Mouse (Mus musculus) intestine, embryonic 14.5 days (tissue): Measurements from ENCODE around the gene Map1b. TPM values are rescaled to one million over a fixed set of nuclear protein-coding genes. Genes with fewer than 3 reads are reported as not detected.
A peak's percentile ranks its signal among the peaks of the same experiment; 100 is the strongest.

Source experiments
- ATAC-seq: fragments of 200-750 bp; cut with Nextera tagmentation; replicated peaks from 2 replicates; pipeline ENCODE4 v1.8.0; 2017; ENCODE audit warnings: low read depth, moderate number of reproducible peaks, moderate TSS enrichment, moderate library complexity; ENCODE audit not compliant: low FRiP score, low TSS enrichment
- DNase-seq: peaks from one replicate; pipeline ENCODE4 v3.0.0-alpha.2; 2018; ENCODE audit warnings: low spot score
- H3K27ac ChIP-seq: fragments of 300-500 bp; sonication (generic); 2 replicates; pipeline ENCODE4 v1.5.1; 2014; ENCODE audit warnings: low read depth, mild to moderate bottlenecking, control low read depth
- H3K27me3 ChIP-seq: fragments of 300-500 bp; sonication (generic); replicated peaks from 2 replicates; pipeline ENCODE4 v1.6.1; 2014; ENCODE audit warnings: low read length, control low read depth; ENCODE audit not compliant: control insufficient read depth, insufficient read depth
- H3K36me3 ChIP-seq: fragments of 300-500 bp; sonication (generic); 2 replicates; pipeline ENCODE4 v1.6.1; 2014; ENCODE audit warnings: low read length, control low read depth; ENCODE audit not compliant: control insufficient read depth, insufficient read depth
- H3K4me1 ChIP-seq: fragments of 300-500 bp; sonication (generic); replicated peaks from 2 replicates; pipeline ENCODE4 v1.6.1; 2014; ENCODE audit warnings: low read length, control low read depth, mixed read lengths; ENCODE audit not compliant: control insufficient read depth, insufficient read depth
- H3K4me2 ChIP-seq: fragments of 300-500 bp; sonication (generic); 2 replicates; pipeline ENCODE4 v1.6.1; 2014; ENCODE audit warnings: low read length
- H3K4me3 ChIP-seq: fragments of 300-500 bp; sonication (generic); 2 replicates; pipeline ENCODE4 v1.5.1; 2014; ENCODE audit warnings: low read depth, low read length, control low read depth, mixed read lengths
- H3K9ac ChIP-seq: fragments of 300-500 bp; sonication (generic); 2 replicates; pipeline ENCODE4 v1.6.1; 2014; ENCODE audit warnings: mild to moderate bottlenecking, low read length
- H3K9me3 ChIP-seq: fragments of 300-500 bp; sonication (generic); 2 replicates; pipeline ENCODE4 v1.6.1; 2016; ENCODE audit warnings: low read length, control low read depth; ENCODE audit not compliant: control insufficient read depth
- WGBS: fragments of 180-500 bp; shearing (Covaris S2); extraction: QIAGEN DNeasy Blood & Tissue Kit; methylation state at CpG from one replicate; pipeline ENCODE4 v1.1.7; 2014; 5-methylcytosine and 5-hydroxymethylcytosine counted together
- polyA plus RNA-seq: library from polyadenylated mRNA; unstranded; fragments of >200 nt; fragmentation: Nextera tagmentation; extraction: Ambion mirVana; gene quantifications from 2 replicates; pipeline ENCODE4 v1.2.1, GENCODE M21; 2014

Map1b gene
- polyA plus RNA-seq, 1 experiment from 2014 or later: 167 TPM

DNA sequence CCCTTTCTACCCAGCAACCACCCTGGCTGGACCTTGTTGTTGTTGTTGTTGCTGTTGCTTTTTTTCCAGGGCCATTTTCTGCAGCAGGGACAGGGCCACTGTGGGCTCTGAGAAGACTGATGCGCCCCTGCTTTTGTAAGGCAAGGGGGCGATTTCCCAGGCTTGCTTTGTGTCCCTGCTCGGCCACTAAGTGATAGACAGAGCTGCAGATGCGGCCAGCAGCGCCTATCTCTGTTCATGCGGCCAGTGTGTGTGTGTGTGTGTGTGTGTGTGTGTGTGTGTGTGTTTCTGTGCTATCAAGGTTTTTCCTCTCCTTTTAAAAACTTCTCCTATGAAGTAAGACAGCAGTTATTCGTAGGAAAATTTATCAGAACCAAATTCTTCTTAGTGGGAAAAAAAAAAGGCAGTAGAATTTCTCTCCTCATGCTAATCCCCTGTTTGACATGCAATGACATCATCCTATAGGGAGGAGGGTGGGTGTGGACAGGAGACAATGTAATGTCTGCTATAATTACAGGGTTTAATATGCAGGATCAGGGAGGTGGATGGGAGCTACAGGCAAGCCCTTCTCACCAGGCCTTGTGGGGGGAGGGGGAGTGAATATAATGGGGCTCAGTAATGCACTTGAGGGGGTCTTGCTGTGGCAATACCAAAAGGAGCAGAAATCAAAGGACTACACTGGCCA, 23.6 kb downstream of the Map1b start:
- Histone ChIP-seq H3K9me3 (no peaks in the 10 kb centered on the region), H3K27ac (no peak overlapping the region), H3K4me3 (no peak overlapping the region), H3K4me1 (0 out of 2 replicates have a peak, but pooled peaks cover 4% of the 10 kb centered on the region), H3K4me2 (no peak overlapping the region), H3K27me3 (no peaks in the 10 kb centered on the region), H3K36me3 (0 out of 2 replicates have a peak, but pooled peaks cover 3% of the 10 kb centered on the region), H3K9ac (no peak overlapping the region)
- 67% methylated on average over 7 of the region's 7 CpGs for WGBS
- ATAC-seq (no peak), DNase-seq (no peak)

- Histone ChIP-seq H3K4me2 (no peak overlapping the region), H3K27me3 (no peaks in the 10 kb centered on the region), H3K9me3 (no peaks in the 10 kb centered on the region), H3K4me3 (no peak overlapping the region), H3K4me1 (peaks cover 9% of the 10 kb centered on the region; the same call in 1 of the 2 replicates), H3K36me3 (0 out of 2 replicates have a peak, but pooled peaks cover 3% of the 10 kb centered on the region), H3K27ac (no peak overlapping the region), H3K9ac (no peak overlapping the region)
- WGBS: 97% methylated on average over 4 of the region's 4 CpGs
- ATAC-seq (no peak), DNase-seq (no peak)
These were observed 26.3 kb downstream of the Map1b start for GRCm38 (mm10) chr13:99489998-99490397.

DNA sequence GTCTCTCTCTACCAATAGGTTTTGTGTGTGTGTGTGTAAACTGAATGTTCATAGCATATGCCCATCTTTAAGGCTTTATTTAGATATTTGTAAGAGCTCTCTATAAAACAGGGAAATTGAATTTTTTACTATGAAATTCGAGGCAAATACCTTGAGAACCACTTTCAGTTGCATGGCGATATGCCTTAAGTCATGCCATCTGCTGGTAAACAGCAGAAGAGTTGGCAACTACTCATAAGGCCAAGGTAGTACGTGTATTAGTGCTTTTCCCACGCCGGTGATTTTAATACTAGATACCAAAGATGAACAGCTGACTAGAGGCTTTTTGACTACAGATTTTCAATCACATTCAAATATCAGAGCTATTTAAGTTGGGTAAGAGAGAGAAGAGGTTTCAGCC, 27.2 kb downstream of the Map1b start:
- Histone ChIP-seq H3K4me1 (peaks cover 9% of the 10 kb centered on the region; the same call in 1 of the 2 replicates), H3K9me3 (no peaks in the 10 kb centered on the region), H3K27me3 (no peaks in the 10 kb centered on the region), H3K36me3 (no peaks in the 10 kb centered on the region), H3K9ac (no peak overlapping the region), H3K4me2 (no peak overlapping the region), H3K27ac (no peak overlapping the region), H3K4me3 (no peak overlapping the region)
- WGBS: 92% methylated on average over 5 of the region's 5 CpGs
- ATAC-seq (no peak), DNase-seq (no peak)

- ATAC-seq: no peak
- no peak for DNase-seq
- Histone ChIP-seq H3K4me2 (no peak overlapping the region), H3K36me3 (no peaks in the 10 kb centered on the region), H3K4me1 (peaks cover 5% of the 10 kb centered on the region; the same call in 1 of the 2 replicates), H3K9ac (no peak overlapping the region), H3K4me3 (no peak overlapping the region), H3K9me3 (no peaks in the 10 kb centered on the region), H3K27ac (no peak overlapping the region), H3K27me3 (no peaks in the 10 kb centered on the region)
- 96% methylated on average over 9 of the region's 9 CpGs for WGBS
These were observed 30.5 kb downstream of the Map1b start for GRCm38 (mm10) chr13:99485861-99486260.

GRCm38 (mm10) chr13:99485331-99485733, 31.0 kb downstream of the Map1b start:
- no peak overlapping the region for H3K4me3 ChIP-seq
- no peaks in the 10 kb centered on the region for H3K9me3 ChIP-seq
- no peak overlapping the region for H3K9ac ChIP-seq
- WGBS: 74% methylated on average over 7 of the region's 7 CpGs
- H3K27me3 ChIP-seq: no peaks in the 10 kb centered on the region
- no peak overlapping the region for H3K4me2 ChIP-seq
- H3K27ac ChIP-seq: no peak overlapping the region
- no peak for ATAC-seq
- H3K4me1 ChIP-seq: peaks cover 5% of the 10 kb centered on the region; the same call in 1 of the 2 replicates
- DNase-seq: no peak
- H3K36me3 ChIP-seq: no peaks in the 10 kb centered on the region

- ATAC-seq: no peak
- no peak overlapping the region for H3K27ac ChIP-seq
These were observed 31.4 kb downstream of the Map1b start for GRCm38 (mm10) chr13:99484905-99485304.

DNA sequence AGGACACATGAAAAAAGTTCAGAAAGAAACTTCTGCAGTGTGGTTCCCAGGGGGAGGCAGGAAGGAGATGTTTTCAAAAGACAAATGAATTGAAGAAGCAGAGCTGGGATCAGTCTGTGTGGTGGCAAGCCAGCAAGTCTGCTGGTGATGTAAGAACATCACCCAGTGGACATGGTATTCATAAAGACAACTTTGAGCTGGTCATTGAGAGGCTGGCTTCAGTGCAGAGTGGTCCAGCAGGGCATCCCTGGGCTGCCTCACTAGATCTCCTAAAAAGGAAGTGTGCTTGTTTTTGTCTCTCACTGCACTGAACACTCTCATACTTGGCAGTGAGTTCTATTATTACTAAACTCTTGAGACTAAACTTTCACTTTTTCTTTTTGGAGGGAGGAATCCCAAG, 32.9 kb downstream of the Map1b start:
- Histone ChIP-seq H3K9ac (no peak overlapping the region), H3K27me3 (no peaks in the 10 kb centered on the region), H3K4me3 (no peak overlapping the region), H3K36me3 (no peaks in the 10 kb centered on the region), H3K4me2 (no peak overlapping the region), H3K27ac (no peak overlapping the region), H3K9me3 (no peaks in the 10 kb centered on the region), H3K4me1 (peaks cover 5% of the 10 kb centered on the region; the same call in 1 of the 2 replicates)
- DNase-seq (no peak), ATAC-seq (no peak)

More at GRCm38 (mm10) chr13:99484905-99485304, 31.4 kb downstream of the Map1b start:
- H3K4me2 ChIP-seq: no peak overlapping the region
- H3K9me3 ChIP-seq: no peaks in the 10 kb centered on the region
- H3K4me3 ChIP-seq: no peak overlapping the region
- H3K36me3 ChIP-seq: no peaks in the 10 kb centered on the region
- no peak overlapping the region for H3K9ac ChIP-seq
- DNase-seq: no peak
- H3K27me3 ChIP-seq: no peaks in the 10 kb centered on the region
- peaks cover 5% of the 10 kb centered on the region; the same call in 1 of the 2 replicates for H3K4me1 ChIP-seq
- 78% methylated on average over 10 of the region's 10 CpGs for WGBS

GRCm38 (mm10) chr13:99475488-99475887, 40.9 kb downstream of the Map1b start:
- Histone ChIP-seq H3K4me1 (peaks cover 14% of the 10 kb centered on the region), H3K27ac (peak overlapping the region; percentile 51)
- peak; percentile 76 for ATAC-seq

DNA sequence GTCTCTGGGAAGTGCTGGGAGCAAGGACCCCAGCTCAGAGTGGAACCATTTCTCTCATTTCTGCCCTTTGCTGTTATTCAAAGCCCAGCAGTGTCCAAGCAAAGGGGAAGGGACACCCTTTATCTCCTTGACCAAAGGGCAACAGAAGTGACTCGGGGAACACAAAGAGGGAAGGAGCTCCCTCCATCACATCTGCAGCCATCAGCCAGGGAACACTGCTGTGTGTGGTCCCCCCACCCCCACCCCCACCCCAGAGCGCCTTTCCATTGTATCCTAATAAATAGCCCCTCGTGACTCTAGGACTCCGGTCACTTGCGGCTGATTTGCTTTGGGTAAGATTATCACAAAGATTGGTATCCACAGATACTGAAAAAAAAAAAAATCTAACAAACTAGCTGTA, 41.3 kb downstream of the Map1b start:
- Histone ChIP-seq H3K9me3 (no peaks in the 10 kb centered on the region), H3K9ac (no peak overlapping the region), H3K36me3 (no peaks in the 10 kb centered on the region), H3K4me2 (peak overlapping the region; percentile 24), H3K4me3 (no peak overlapping the region), H3K27me3 (no peaks in the 10 kb centered on the region), H3K27ac (no peak overlapping the region), H3K4me1 (peaks cover 14% of the 10 kb centered on the region)
- ATAC-seq (no peak), DNase-seq (no peak)
- 16% methylated on average over 5 of the region's 5 CpGs for WGBS

More at GRCm38 (mm10) chr13:99475488-99475887, 40.9 kb downstream of the Map1b start:
- Histone ChIP-seq H3K4me3 (no peak overlapping the region), H3K36me3 (no peaks in the 10 kb centered on the region), H3K27me3 (no peaks in the 10 kb centered on the region), H3K9me3 (no peaks in the 10 kb centered on the region), H3K9ac (no peak overlapping the region), H3K4me2 (peak overlapping the region; percentile 24)
- 8% methylated on average over 6 of the region's 6 CpGs for WGBS
- peak; percentile 61 for DNase-seq
